Mouse (Mus musculus) limb, embryonic 12.5 days (tissue): ENCODE measurements around the gene Twnk. TPM values are rescaled to one million over a fixed set of nuclear protein-coding genes. Genes with fewer than 3 reads are reported as not detected.

ENCODE experiments used
- ATAC-seq: fragments of 200-750 bp; cut with Nextera tagmentation; 2 replicates; pipeline ENCODE4 v1.8.0; 2017; ENCODE audit warnings: low read depth, moderate TSS enrichment; ENCODE audit not compliant: insufficient number of reproducible peaks, insufficient read depth, low FRiP score, low TSS enrichment
- H3K27ac ChIP-seq: fragments of 300-500 bp; sonication (generic); 2 replicates; pipeline ENCODE4 v1.5.1; 2016; ENCODE audit warnings: mild to moderate bottlenecking, moderate library complexity
- H3K27me3 ChIP-seq: fragments of 300-500 bp; sonication (generic); 2 replicates; pipeline ENCODE4 v1.6.1; 2016; ENCODE audit warnings: mild to moderate bottlenecking, moderate library complexity
- H3K36me3 ChIP-seq: fragments of 300-500 bp; sonication (generic); 2 replicates; pipeline ENCODE4 v1.6.1; 2016; ENCODE audit warnings: mild to moderate bottlenecking, moderate library complexity
- H3K4me1 ChIP-seq: fragments of 300-500 bp; sonication (generic); replicated peaks from 2 replicates; pipeline ENCODE4 v1.6.1; 2016
- H3K4me2 ChIP-seq: fragments of 300-500 bp; sonication (generic); 2 replicates; pipeline ENCODE4 v1.6.1; 2016; ENCODE audit warnings: mild to moderate bottlenecking, moderate library complexity
- H3K4me3 ChIP-seq: fragments of 300-500 bp; sonication (generic); replicated peaks from 2 replicates; pipeline ENCODE4 v1.5.1; 2016; ENCODE audit warnings: mild to moderate bottlenecking
- H3K9ac ChIP-seq: fragments of 300-500 bp; sonication (generic); replicated peaks from 2 replicates; pipeline ENCODE4 v1.6.1; 2016; ENCODE audit warnings: mild to moderate bottlenecking, moderate library complexity
- H3K9me3 ChIP-seq: fragments of 300-500 bp; sonication (generic); 2 replicates; pipeline ENCODE4 v1.6.1; 2016; ENCODE audit warnings: mild to moderate bottlenecking, moderate library complexity
- WGBS: fragments of 180-500 bp; shearing (Covaris S2); methylation state at CpG from one replicate; pipeline ENCODE4 v1.1.7; 2016; 5-methylcytosine and 5-hydroxymethylcytosine counted together
- polyA plus RNA-seq: library from polyadenylated mRNA; unstranded; fragments of >200 nt; fragmentation: Nextera tagmentation; extraction: Ambion mirVana; gene quantifications from 2 replicates; pipeline ENCODE4 v1.2.1, GENCODE M21; 2016

The Twnk gene
- polyA plus RNA-seq = 27.8 and 27.9 TPM in 2 replicates

DNA sequence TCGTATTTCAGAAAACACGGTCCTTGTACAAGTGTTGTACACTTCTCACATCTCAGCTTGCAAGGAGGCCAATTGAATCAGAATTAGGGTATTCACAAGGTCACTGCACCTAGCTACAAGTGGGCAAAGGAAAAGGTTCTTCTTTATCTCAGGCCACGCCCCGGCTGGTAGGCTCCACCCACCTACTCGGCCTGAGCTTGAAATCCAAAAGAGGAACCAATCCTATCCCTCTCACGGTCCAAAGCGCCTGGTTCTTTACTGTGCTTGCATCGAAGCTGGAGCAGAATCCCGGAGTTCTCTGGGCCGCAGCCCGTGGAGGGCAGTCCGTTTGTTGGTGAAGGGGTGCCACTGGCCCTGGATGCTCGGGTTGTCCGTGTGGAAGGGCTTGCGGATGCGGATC lies at the start of gene Twnk:
Twnk (plus strand) TSS at position 220 of the 400 bp plus-strand sequence.
- Histone ChIP-seq H3K4me2 (peak within 1 kb of the TSS; percentile 97), H3K4me1 (peaks cover 21% of the 10 kb centered on the region), H3K27me3 (no peaks in the 10 kb centered on the region), H3K36me3 (peaks cover 71% of the 10 kb centered on the region), H3K27ac (peak within 1 kb of the TSS; percentile 75), H3K9ac (peak within 1 kb of the TSS; percentile 76), H3K9me3 (no peaks in the 10 kb centered on the region), H3K4me3 (peak within 1 kb of the TSS; percentile 72)
- WGBS = 13% methylated on average over 16 of the region's 16 CpGs
- no peak for ATAC-seq

DNA sequence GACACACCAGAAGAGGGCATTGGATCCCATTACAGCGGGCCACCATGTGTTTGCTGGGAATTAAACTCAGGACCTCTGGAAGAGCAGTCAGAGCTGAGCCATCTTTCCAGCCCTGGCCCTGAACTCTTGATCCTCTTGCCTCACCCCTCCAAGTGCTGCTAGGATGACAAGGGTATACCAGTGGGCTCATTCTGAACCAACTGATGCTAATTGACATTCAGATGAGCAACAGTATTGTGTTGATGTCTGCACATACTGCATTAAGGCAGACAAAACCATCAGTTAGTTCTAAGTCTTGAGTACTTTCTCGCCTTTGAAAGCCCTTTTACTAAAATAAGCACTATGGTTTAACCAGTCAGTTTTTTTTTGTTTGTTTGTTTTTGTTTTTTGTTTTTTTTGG lies 45.8 kb upstream of the Twnk start:
- Histone ChIP-seq H3K4me2 (no peak overlapping the region), H3K4me3 (no peak overlapping the region), H3K4me1 (no peaks in the 10 kb centered on the region), H3K27me3 (no peaks in the 10 kb centered on the region), H3K27ac (no peak overlapping the region), H3K9me3 (no peaks in the 10 kb centered on the region), H3K9ac (no peak overlapping the region), H3K36me3 (peaks cover 88% of the 10 kb centered on the region)
- WGBS = 98% methylated on average over 2 of the region's 2 CpGs
- ATAC-seq = no peak

DNA sequence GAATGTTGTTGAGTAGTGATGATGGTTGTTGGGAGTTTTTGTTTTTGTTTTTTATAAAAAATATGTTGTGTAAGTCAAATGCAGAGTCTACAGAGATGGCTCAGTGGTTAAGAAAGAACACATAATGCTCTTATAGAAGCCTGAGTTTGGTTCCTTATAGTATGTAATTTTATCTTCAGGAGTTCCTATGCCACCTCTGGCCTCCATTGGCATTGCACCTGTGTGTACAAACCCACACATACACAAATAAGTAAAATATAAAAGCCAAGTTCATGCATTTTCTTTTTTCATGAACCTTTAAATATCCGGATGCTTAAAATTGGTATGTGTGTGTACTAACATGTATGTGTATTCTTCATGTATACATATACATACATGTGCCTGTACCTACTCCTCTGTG lies 39.5 kb upstream of the Twnk start:
- WGBS = 91% methylated on average over 1 of the region's 1 CpGs
- no peak for ATAC-seq

DNA sequence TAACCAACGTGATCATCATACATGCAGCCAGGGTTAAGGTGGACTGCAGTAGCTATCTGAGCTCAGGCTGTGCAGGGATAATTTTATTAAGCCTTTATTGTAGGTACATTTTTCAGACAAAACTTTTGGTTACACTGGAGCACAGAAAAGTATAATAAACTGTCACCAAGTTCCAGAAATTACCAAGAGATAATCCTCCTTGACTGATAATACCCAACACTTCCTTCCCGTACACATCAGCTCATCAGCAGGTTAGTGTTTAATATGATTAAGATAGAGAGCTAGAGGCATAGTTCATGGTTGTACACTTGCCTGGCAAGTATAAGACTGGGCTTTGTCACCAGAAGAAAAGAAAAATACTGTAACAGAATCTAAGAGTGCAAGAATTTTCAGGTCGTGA lies 37.1 kb upstream of the Twnk start:
- no peaks in the 10 kb centered on the region for H3K9me3 ChIP-seq
- no peaks in the 10 kb centered on the region for H3K4me1 ChIP-seq
- H3K36me3 ChIP-seq = peaks cover 92% of the 10 kb centered on the region
- no peak overlapping the region for H3K4me2 ChIP-seq
- no peak for ATAC-seq
- H3K27ac ChIP-seq = no peak overlapping the region
- no peaks in the 10 kb centered on the region for H3K27me3 ChIP-seq
- WGBS = 82% methylated on average over 3 of the region's 3 CpGs
- H3K9ac ChIP-seq = no peak overlapping the region
- no peak overlapping the region for H3K4me3 ChIP-seq

More for the DNA sequence above, 39.5 kb upstream of the Twnk start:
- peaks cover 90% of the 10 kb centered on the region for H3K36me3 ChIP-seq
- H3K4me2 ChIP-seq = no peak overlapping the region
- no peaks in the 10 kb centered on the region for H3K9me3 ChIP-seq
- no peaks in the 10 kb centered on the region for H3K27me3 ChIP-seq
- no peak overlapping the region for H3K4me3 ChIP-seq
- no peak overlapping the region for H3K27ac ChIP-seq
- no peaks in the 10 kb centered on the region for H3K4me1 ChIP-seq
- no peak overlapping the region for H3K9ac ChIP-seq

DNA sequence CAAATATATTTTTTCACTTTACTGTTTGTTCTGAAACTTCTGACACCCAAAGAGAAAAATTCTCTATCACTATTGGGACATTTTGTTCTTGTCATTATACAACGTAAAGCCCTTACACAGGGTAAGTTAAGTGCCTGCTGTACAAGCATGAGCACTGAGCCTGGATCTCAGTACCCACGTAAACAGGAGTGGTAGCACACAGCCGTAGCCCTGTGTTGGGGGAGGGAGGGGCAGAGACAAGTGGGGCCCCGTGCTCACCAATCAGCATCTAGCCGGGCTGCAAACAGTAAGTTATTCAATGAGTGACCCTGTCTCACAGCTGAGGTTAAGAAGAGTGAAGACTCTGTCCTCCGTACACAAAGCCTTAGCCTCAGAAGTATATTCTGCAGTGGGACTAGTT lies 28.8 kb upstream of the Twnk start:
- Histone ChIP-seq H3K9me3 (no peaks in the 10 kb centered on the region), H3K4me2 (no peak overlapping the region), H3K9ac (no peak overlapping the region), H3K4me1 (no peaks in the 10 kb centered on the region), H3K27me3 (no peaks in the 10 kb centered on the region), H3K4me3 (no peak overlapping the region), H3K36me3 (peaks cover 98% of the 10 kb centered on the region), H3K27ac (no peak overlapping the region)
- no peak for ATAC-seq
- WGBS = 90% methylated on average over 6 of the region's 6 CpGs

DNA sequence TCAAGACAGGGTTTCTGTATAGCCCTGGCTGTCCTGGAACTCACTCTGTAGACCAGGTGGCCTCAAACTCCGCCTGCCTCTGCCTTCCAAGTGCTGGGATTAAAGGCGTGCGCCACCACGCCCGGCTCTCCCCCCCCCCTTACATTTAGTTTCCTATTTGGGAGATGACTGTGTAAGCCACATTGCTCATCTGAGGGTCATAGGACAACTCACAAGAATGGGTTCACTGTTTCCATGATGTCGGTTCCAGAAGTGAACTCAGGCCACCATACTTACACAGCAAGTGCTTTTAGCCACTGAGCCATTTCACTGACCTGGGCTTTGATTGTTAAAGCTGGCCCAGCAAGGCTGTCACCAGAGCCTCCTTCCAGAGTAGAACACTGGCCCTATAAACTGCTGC lies 28.3 kb upstream of the Twnk start:
- no peaks in the 10 kb centered on the region for H3K9me3 ChIP-seq
- no peak overlapping the region for H3K4me2 ChIP-seq
- no peak overlapping the region for H3K9ac ChIP-seq
- peaks cover 97% of the 10 kb centered on the region for H3K36me3 ChIP-seq
- ATAC-seq = no peak
- no peak overlapping the region for H3K27ac ChIP-seq
- 89% methylated on average over 6 of the region's 6 CpGs for WGBS
- H3K4me3 ChIP-seq = no peak overlapping the region
- no peaks in the 10 kb centered on the region for H3K27me3 ChIP-seq
- H3K4me1 ChIP-seq = no peaks in the 10 kb centered on the region

DNA sequence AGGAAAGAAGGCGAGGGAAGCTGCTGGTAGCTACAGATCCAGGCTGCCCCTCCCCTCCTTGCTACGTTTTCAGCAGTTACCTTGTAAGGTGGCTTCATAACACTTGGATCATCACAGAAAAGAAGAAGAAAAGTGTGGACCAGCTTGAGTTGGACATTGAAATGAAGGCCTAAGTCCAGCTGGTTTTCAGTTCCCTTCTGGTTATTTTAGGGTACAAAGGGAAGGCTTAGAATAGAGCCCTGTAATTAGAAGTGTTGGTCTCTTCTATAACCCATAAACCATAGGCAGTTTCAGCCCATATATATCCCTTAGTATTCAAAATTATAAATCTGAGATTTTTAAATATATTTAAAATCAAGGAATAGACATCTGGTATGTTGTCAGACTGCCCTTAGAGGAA lies 24.7 kb upstream of the Twnk start:
- Histone ChIP-seq H3K4me2 (no peak overlapping the region), H3K27me3 (no peaks in the 10 kb centered on the region), H3K9me3 (no peaks in the 10 kb centered on the region), H3K36me3 (peaks cover 71% of the 10 kb centered on the region), H3K4me3 (no peak overlapping the region), H3K9ac (no peak overlapping the region), H3K27ac (no peak overlapping the region), H3K4me1 (no peaks in the 10 kb centered on the region)
- 78% methylated on average over 2 of the region's 2 CpGs for WGBS
- no peak for ATAC-seq

DNA sequence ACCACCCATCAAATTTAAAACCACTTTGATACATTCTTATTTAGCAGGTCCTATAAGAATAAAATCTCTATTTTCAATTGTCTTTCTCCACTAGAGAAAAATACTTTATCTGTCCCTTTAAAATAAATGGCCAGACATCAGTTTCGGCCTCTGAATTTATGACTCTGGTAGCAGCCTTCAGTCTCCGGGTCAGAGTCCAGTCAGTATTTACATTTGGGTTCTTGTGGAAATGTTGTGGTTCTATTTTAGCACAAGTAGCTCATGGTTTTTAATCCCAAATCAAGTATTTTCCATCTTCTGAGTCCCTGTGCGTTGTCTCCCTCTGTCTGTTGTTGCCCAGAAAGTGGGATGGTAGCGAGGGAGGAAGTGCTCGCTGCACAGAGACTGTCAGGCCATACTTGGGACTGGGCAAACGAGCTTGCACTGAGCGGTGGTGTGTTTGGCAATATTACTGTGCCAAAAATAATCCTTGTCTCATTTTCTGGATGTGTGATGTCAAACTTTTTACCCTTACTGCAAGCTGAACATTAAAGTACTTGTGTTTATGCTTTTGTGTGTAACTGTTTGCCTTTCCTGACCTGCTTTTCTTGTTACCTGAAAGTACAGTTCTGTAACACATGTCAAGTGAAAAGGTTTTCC lies 22.9 kb upstream of the Twnk start:
- Histone ChIP-seq H3K36me3 (peaks cover 53% of the 10 kb centered on the region), H3K4me3 (no peak overlapping the region)

DNA sequence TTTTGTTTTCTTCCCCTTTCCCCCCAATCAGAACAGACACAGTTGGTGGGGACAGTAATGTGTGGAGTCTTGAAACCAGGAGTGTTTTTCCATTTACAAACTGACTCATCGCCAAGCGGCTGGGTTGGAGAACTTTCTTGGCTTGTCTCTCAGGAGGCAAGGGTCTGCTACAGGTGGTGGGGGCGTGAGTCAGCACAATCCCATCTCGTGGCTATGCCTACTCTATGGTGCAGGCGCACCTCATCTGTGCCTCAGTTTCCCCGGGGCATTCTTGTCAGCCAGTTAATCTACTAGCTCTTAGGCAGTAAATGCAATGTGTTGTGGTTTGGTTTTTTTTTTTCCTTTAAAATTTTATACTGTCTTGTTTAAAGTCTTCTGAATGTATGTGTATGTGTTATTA lies 22.1 kb upstream of the Twnk start:
- H3K27ac ChIP-seq = no peak overlapping the region
- no peak overlapping the region for H3K4me3 ChIP-seq
- H3K9ac ChIP-seq = no peak overlapping the region
- H3K4me2 ChIP-seq = no peak overlapping the region
- 0 out of 2 replicates have a peak, but pooled peaks cover 5% of the 10 kb centered on the region for H3K4me1 ChIP-seq
- no peaks in the 10 kb centered on the region for H3K9me3 ChIP-seq
- H3K36me3 ChIP-seq = peaks cover 46% of the 10 kb centered on the region
- no peaks in the 10 kb centered on the region for H3K27me3 ChIP-seq
- ATAC-seq = no peak
- WGBS = 89% methylated on average over 6 of the region's 6 CpGs

More for the DNA sequence above, 22.9 kb upstream of the Twnk start:
- no peaks in the 10 kb centered on the region for H3K9me3 ChIP-seq
- no peak overlapping the region for H3K9ac ChIP-seq
- 0 out of 2 replicates have a peak, but pooled peaks cover 3% of the 10 kb centered on the region for H3K4me1 ChIP-seq
- H3K27ac ChIP-seq = no peak overlapping the region
- ATAC-seq = no peak
- WGBS = 85% methylated on average over 7 of the region's 7 CpGs
- no peak overlapping the region for H3K4me2 ChIP-seq
- H3K27me3 ChIP-seq = no peaks in the 10 kb centered on the region

DNA sequence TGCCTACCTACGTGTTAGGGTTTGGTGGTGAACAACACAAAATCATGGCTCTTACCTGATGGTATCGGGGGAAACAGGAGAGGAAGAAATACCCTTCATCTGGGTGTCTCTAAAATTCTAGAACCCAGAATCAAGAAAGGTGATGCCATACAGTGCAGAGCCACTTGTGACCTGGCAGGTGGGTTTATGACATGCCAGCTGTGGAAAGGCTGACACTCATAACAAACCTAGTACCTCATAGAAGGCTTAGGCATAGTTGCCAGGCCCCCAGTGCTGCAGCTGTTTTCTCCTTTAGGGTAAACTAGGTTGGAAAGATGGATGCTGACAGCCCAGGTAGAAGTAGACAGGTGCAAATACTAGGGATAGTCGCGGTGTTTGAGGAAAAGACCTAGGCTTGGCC lies 21.0 kb upstream of the Twnk start:
- Histone ChIP-seq H3K27me3 (no peaks in the 10 kb centered on the region), H3K9me3 (no peaks in the 10 kb centered on the region), H3K4me3 (no peak overlapping the region), H3K4me1 (peaks cover 9% of the 10 kb centered on the region; the same call in 1 of the 2 replicates), H3K27ac (no peak overlapping the region), H3K36me3 (peaks cover 36% of the 10 kb centered on the region), H3K4me2 (no peak overlapping the region), H3K9ac (no peak overlapping the region)
- ATAC-seq = no peak
- 92% methylated on average over 4 of the region's 4 CpGs for WGBS

DNA sequence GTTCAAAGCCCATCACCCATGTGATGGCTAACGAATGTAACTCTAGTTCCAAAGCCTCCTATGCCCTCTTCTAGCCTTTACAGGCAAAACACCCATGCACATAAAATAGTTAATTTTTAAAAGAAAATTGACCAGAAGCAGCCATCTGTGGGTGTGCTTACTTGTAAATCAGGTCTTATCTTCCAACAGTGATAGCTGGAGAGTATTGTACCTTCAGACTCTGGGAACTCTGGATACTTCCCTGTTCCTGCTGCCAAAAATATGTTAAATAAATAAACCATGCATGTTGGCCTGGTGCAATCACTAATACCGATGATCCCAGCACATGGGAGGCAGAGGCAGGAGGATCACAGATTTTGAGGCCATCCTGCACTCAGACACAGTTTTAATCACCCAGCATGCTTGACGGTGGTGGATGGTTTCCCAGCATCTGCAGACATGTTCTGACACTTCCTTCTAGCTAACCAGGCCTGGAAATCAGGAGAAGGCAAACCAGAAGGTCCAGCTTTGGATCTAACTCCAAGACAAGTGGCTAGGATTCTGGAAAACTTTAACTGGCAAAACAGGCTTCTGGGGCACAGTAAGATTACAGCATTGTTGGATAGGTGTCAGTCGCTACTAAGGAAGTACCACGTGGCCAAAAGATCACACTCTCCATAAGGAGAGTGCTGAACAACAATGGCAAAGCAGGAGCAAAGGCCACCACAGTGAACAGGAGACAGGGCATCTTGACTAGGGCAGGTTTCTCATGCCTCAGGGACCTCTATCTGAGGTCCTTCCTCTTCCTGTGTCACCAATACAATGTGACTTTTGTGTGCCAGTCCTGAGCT lies 20.1 kb upstream of the Twnk start:
- H3K27ac ChIP-seq = no peak overlapping the region
- WGBS = 65% methylated on average over 5 of the region's 5 CpGs

More for the DNA sequence above, 20.1 kb upstream of the Twnk start:
- Histone ChIP-seq H3K4me2 (no peak overlapping the region), H3K9ac (no peak overlapping the region), H3K4me1 (peaks cover 19% of the 10 kb centered on the region), H3K4me3 (no peak overlapping the region), H3K9me3 (no peaks in the 10 kb centered on the region), H3K36me3 (peaks cover 26% of the 10 kb centered on the region), H3K27me3 (no peaks in the 10 kb centered on the region)
- ATAC-seq = no peak
